Mouse (Mus musculus) left cerebral cortex, adult 11 months (tissue): ENCODE measurements around the gene Nell1.

Experiments used
- DNase-seq: peaks from one replicate; pipeline ENCODE4 v3.0.0; 2022; ENCODE audit warnings: low spot score

Nell1 gene

DNA sequence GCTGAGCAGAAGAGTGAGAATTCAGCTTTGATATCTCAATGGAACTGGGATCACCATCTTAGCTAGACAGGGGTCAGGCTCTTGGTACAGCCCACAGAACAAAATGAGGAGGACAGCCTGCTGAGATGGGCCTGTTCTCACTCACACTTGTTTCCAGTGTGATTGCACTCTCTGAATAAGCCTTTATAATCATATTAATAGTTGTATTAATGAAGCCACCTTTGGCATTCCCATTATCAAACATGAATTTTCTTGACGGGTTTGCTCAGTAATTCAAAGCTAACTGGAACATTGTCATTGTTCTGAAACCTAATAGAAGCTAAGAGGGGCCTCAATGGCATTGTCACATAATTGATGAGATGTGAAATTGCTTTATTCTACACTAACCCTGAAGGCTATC, 875.6 kb downstream of the Nell1 start:
- DNase-seq = no peak

- DNase-seq = no peak
Observed at GRCm38 (mm10) chr7:50870181-50870580, 895.5 kb downstream of the Nell1 start.

- DNase-seq = no peak
Observed at GRCm38 (mm10) chr7:50887625-50888024, 913.0 kb downstream of the Nell1 start.

DNA sequence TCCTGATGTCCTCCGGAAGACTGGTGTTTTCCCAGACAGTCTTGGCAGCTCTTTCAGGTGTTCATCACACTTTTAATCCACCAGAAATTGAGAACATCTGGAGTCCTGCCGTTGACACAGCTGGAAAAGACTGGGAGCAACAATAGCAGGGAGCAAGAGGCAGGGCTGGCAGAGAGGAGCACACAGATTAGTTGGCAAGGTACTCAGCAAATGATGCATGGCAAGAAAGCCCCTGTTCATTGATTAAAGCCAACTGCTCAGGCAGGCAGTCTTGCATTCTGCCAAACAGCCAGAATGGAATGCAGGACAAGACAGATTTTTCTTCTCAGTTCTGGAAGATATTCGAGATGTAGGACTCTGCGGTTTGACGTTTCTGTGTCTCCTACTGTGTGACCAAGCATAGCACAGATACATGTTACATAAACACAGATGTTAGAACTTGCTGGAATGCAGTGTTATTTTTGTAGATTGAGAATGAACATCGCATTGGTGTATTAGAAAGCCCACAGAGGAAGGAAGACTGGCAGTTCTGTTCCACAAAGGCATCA, 925.0 kb downstream of the Nell1 start:
- DNase-seq = no peak
